Mouse (Mus musculus): ENCODE results near the gene Homer1.

Gene Homer1

GRCm38 (mm10) chr13:93401947-93402346 lies 102.5 kb downstream of the Homer1 start:
- no peak for DNase-seq (ENCODE audit: low spot score in 2 of 2)

- no peak for DNase-seq (ENCODE audit: low spot score in 2 of 2)
These were observed 107.4 kb downstream of the Homer1 start for GRCm38 (mm10) chr13:93406855-93407254.

GRCm38 (mm10) chr13:93410343-93410742 lies 110.9 kb downstream of the Homer1 start:
- no peak for DNase-seq (ENCODE audit: low spot score in 2 of 2)

GRCm38 (mm10) chr13:93415055-93415454 lies 115.6 kb downstream of the Homer1 start:
- no peak for DNase-seq (ENCODE audit: low spot score in 2 of 2)

GRCm38 (mm10) chr13:93418292-93418691 lies 118.9 kb downstream of the Homer1 start:
- no peak for DNase-seq (ENCODE audit: low spot score in 2 of 2)

GRCm38 (mm10) chr13:93419779-93420178 lies 120.3 kb downstream of the Homer1 start:
- no peak for DNase-seq (ENCODE audit: low spot score in 2 of 2)

- no peak for DNase-seq (ENCODE audit: low spot score in 2 of 2)
These were observed 123.8 kb downstream of the Homer1 start for GRCm38 (mm10) chr13:93423224-93423623.

- DNase-seq (ENCODE audit: low spot score in 2 of 2): no peak
These were observed 128.8 kb downstream of the Homer1 start for GRCm38 (mm10) chr13:93427920-93428876.

GRCm38 (mm10) chr13:93429205-93429604 lies 129.8 kb downstream of the Homer1 start:
- no peak for DNase-seq (ENCODE audit: low spot score in 2 of 2)

- no peak for DNase-seq (ENCODE audit: low spot score in 2 of 2)
These were observed 140.7 kb downstream of the Homer1 start for GRCm38 (mm10) chr13:93440167-93440566.

GRCm38 (mm10) chr13:93453275-93453674 lies 153.8 kb downstream of the Homer1 start:
- DNase-seq (ENCODE audit: low spot score in 2 of 2): no peak
